9 mouse cellular contexts compared by ENCODE assay signal in the genomic region with DNA sequence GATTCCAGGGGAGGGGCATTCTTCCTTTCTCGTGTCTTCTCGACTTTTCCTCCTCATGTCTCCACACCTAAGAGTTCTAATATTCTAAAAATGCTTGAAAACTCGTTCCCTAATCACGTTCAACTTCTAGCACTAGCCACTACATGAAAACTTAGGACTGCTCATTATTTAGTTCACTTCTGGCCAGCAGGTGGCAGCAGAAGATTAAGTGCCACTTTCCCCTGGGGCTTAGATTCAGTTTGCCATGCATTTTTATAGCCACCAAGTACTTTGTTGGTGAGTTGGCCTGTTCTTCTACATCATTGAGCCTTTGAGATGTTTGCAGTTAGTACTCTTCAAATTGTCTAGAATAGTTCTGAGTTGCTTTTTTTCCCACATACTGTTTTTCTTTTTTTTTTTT. TPM values are rescaled to one million over a fixed set of nuclear protein-coding genes. Genes with fewer than 3 reads are reported as not detected.
DNase-seq lines count a peak whose midpoint lies in the region; ATAC-seq and TF ChIP-seq lines count a peak whose summit lies in the region.
"Had no signal": no experiment of that assay in that cellular context is flagged by ENCODE, and none has a peak within 500 bp of the region (broad histone marks: within the 10 kb centered on the region; RNA-seq: fewer than 3 reads in every experiment).

No protein-coding gene starts in this region.

- peak; percentile 97 for TF ChIP-seq RAD21 in MEL (IDR thresholded peaks at IDR 0.05; ENCODE audit: low read depth, low read length)

- H3K27ac ChIP-seq in MEL (ENCODE audit: control insufficient read depth, low read depth, low read length), result no peak overlapping the region
- H3K27ac ChIP-seq: limb, embryonic 15.5 days had no signal

- no peak overlapping the region for H3K9ac ChIP-seq in MEL (ENCODE audit: control insufficient read depth, low read depth, low read length, poor library complexity, severe bottlenecking)
- H3K9ac ChIP-seq: limb, embryonic 15.5 days had no signal

- H3K4me3 ChIP-seq in MEL (ENCODE audit: control insufficient read depth in 1 of 2, insufficient read depth in 1 of 2, low read depth in 2 of 2, low read length in 2 of 2), result no peak overlapping the region
- H3K4me3 ChIP-seq: limb, embryonic 15.5 days had no signal

- ATAC-seq in erythroid progenitor cell, adult 5-6 weeks (replicated peaks; ENCODE audit: low FRiP score, poor library complexity, severe bottlenecking), result peak; percentile 72

- TF ChIP-seq POLR2A in MEL (IDR thresholded peaks at IDR 0.05; ENCODE audit: control insufficient read depth in 1 of 2, insufficient read depth in 1 of 2, low read depth in 1 of 2, low read length in 2 of 2, poor library complexity in 1 of 2), result no peak

- no peaks in the 10 kb centered on the region for H3K79me2 ChIP-seq in MEL (ENCODE audit: control insufficient read depth, insufficient read depth, low read length, poor library complexity)

- intact Hi-C loops in heart, postnatal 25 days (cut with DNase I), result loop anchor here (1.0 kb wide), 1 partner anchor 144 kb away; no protein-coding TSS in a partner anchor

- no peaks in the 10 kb centered on the region for H3K9me3 ChIP-seq in MEL (replicated peaks; ENCODE audit: insufficient read depth, low read length)
- H3K9me3 ChIP-seq: limb, embryonic 15.5 days had no signal

- no peaks in the 10 kb centered on the region for H3K4me1 ChIP-seq in MEL (ENCODE audit: control insufficient read depth in 1 of 2, insufficient read depth in 2 of 2, low read length in 2 of 2)

- peak; percentile 70 to 97 (median 73) for TF ChIP-seq CTCF in MEL (IDR thresholded peaks at IDR 0.05 in 2 of 3, conservative IDR thresholded peaks at IDR 0.05 in 1 of 3; ENCODE audit: control insufficient read depth in 1 of 3, insufficient read depth in 1 of 3, low read depth in 2 of 3, low read length in 3 of 3, poor library complexity in 1 of 3, severe bottlenecking in 1 of 3)

- H3K36me3 ChIP-seq in MEL (ENCODE audit: control insufficient read depth in 1 of 2, insufficient read depth in 2 of 2, low read length in 2 of 2), result no peaks in the 10 kb centered on the region
- H3K36me3 ChIP-seq: limb, embryonic 15.5 days had no signal

- H3K27me3 ChIP-seq in MEL (ENCODE audit: control insufficient read depth in 1 of 2, insufficient read depth in 2 of 2, low read length in 2 of 2), result peaks cover 0 to 8% of the 10 kb centered on the region in 2 experiments; a peak in 3 of 4 replicates
- H3K27me3 ChIP-seq: limb, embryonic 15.5 days had no signal

- peak; percentile 84 for DNase-seq in MEL (ENCODE audit: low read depth, low spot score)
- DNase-seq in brain, adult 2 months (ENCODE audit: low read depth, low spot score), result peak; percentile 89
- peak; percentile 16 for DNase-seq in heart, postnatal 25 days (ENCODE audit: low spot score)
- DNase-seq in layer of hippocampus, adult 9-10 months (ENCODE audit: low spot score), result peak; percentile 77
- peak; percentile 85 for DNase-seq in lung, postnatal 25 days (ENCODE audit: low spot score)
- DNase-seq in right cerebral cortex, postnatal 14 days, result peak; percentile 83
- DNase-seq in urinary bladder, postnatal 4 days (ENCODE audit: low spot score in 2 of 2), result peak; percentile 42 to 71

- TF ChIP-seq EP300 in MEL (IDR thresholded peaks at IDR 0.05; ENCODE audit: low read depth in 1 of 2, low read length in 2 of 2), result no peak

TF ChIP-seq in MEL, 35 proteins besides CTCF, POLR2A, EP300 and RAD21:
- TF ChIP-seq UBTF (IDR thresholded peaks at IDR 0.05; ENCODE audit: borderline replicate concordance, insufficient read depth, low read depth, low read length) (no peak), CHD2 (IDR thresholded peaks at IDR 0.05; ENCODE audit: low read length) (no peak), BHLHE40 (IDR thresholded peaks at IDR 0.05; ENCODE audit: borderline replicate concordance, low read depth, low read length) (peak; percentile 48), MYC (IDR thresholded peaks at IDR 0.05; ENCODE audit: low read depth, low read length) (no peak), KAT2A (conservative IDR thresholded peaks at IDR 0.05; ENCODE audit: low read depth, low read length) (no peak), MXI1 (IDR thresholded peaks at IDR 0.05; ENCODE audit: low read depth, low read length) (no peak), SIN3A (IDR thresholded peaks at IDR 0.05; ENCODE audit: low read length) (no peak), MAFK (IDR thresholded peaks at IDR 0.05; ENCODE audit: borderline replicate concordance, low read depth, low read length) (no peak), RCOR1 (IDR thresholded peaks at IDR 0.05; ENCODE audit: low read depth, low read length) (no peak), E2F4 (IDR thresholded peaks at IDR 0.05; ENCODE audit: borderline replicate concordance, low read depth, low read length) (no peak), POLR2AphosphoS2 (IDR thresholded peaks at IDR 0.05; ENCODE audit: low read length) (no peak), MAZ (IDR thresholded peaks at IDR 0.05; ENCODE audit: low read depth, low read length) (no peak), ELF1 (IDR thresholded peaks at IDR 0.05; ENCODE audit: low read depth, low read length) (no peak), HCFC1 (IDR thresholded peaks at IDR 0.05; ENCODE audit: low read depth, low read length) (0 out of 2 replicates have a peak, but pooled peaks have one; percentile 15), POLR2AphosphoS5 (IDR thresholded peaks at IDR 0.05; ENCODE audit: borderline replicate concordance, low read depth, low read length) (no peak), ZNF384 (IDR thresholded peaks at IDR 0.05; ENCODE audit: low read depth, low read length) (0 out of 2 replicates have a peak, but pooled peaks have one; percentile 30), JUND (IDR thresholded peaks at IDR 0.05; ENCODE audit: low read depth, low read length) (no peak), MYB (IDR thresholded peaks at IDR 0.05; ENCODE audit: low read depth, low read length) (no peak), MAX (IDR thresholded peaks at IDR 0.05; ENCODE audit: low read length) (no peak), ZC3H11A (IDR thresholded peaks at IDR 0.05; ENCODE audit: low read depth, low read length) (peak; percentile 86), ETS1 (IDR thresholded peaks at IDR 0.05; ENCODE audit: low read depth, low read length) (no peak), NRF1 (IDR thresholded peaks at IDR 0.05; ENCODE audit: insufficient read depth, low read depth, low read length, poor library complexity, severe bottlenecking) (no peak), SMC3 (IDR thresholded peaks at IDR 0.05; ENCODE audit: low read depth, low read length) (peak; percentile 92)

RNA-seq across cellular contexts. Expression of gene Ddx10, which starts 6.5 kb away (rescaled TPM):
- total RNA-seq in MEL (2012; rRNA removed), result 43.6 and 45.1 TPM in 2 replicates
- 10 to 100 TPM; 46.5 to 48.4 TPM for polyA plus RNA-seq in MEL (2012; ENCODE audit: insufficient read depth in 1 of 2, insufficient read length in 2 of 2, low read depth in 1 of 2, low replicate concordance in 2 of 2, missing spikeins in 1 of 2)
- 4.0 and 14.7 TPM in 2 replicates for total RNA-seq in erythroid progenitor cell, adult 5-6 weeks (2015; ENCODE audit: low replicate concordance)
- total RNA-seq in erythroid progenitor cell, adult 5-6 weeks (2017; ENCODE audit: low replicate concordance), result 3.4 and 4.0 TPM in 2 replicates
- total RNA-seq in heart, postnatal 25 days (2021), result 1 to 10 TPM; 8.9 to 9.7 TPM

RNA-seq across cellular contexts. Expression of gene Exph5, which starts 47.1 kb away (rescaled TPM):
- total RNA-seq in MEL (2012; rRNA removed), result not detected in 2 replicates
- not detected for polyA plus RNA-seq in MEL (2012; ENCODE audit: insufficient read depth in 1 of 2, insufficient read length in 2 of 2, low read depth in 1 of 2, low replicate concordance in 2 of 2, missing spikeins in 1 of 2)
- total RNA-seq in erythroid progenitor cell, adult 5-6 weeks (2015; ENCODE audit: low replicate concordance), result not detected in 2 replicates
- total RNA-seq in erythroid progenitor cell, adult 5-6 weeks (2017; ENCODE audit: low replicate concordance), result not detected in 2 replicates
- total RNA-seq in heart, postnatal 25 days (2021), result under 1 TPM; 0.23 to 0.36 TPM

Comparison
In these comparisons a context has a peak if more than half of its experiments do, and no peak if none do; other contexts are left out.
1. DNase-seq: peak in every context shown above with its lines; median percentile 89 in brain, adult 2 months; 85 in lung, postnatal 25 days; 84 in MEL; 83 in right cerebral cortex, postnatal 14 days; 77 in layer of hippocampus, adult 9-10 months; 56 in urinary bladder, postnatal 4 days; 16 in heart, postnatal 25 days.